Mouse (Mus musculus): ENCODE measurements around the gene Tmcc3.

DNA sequence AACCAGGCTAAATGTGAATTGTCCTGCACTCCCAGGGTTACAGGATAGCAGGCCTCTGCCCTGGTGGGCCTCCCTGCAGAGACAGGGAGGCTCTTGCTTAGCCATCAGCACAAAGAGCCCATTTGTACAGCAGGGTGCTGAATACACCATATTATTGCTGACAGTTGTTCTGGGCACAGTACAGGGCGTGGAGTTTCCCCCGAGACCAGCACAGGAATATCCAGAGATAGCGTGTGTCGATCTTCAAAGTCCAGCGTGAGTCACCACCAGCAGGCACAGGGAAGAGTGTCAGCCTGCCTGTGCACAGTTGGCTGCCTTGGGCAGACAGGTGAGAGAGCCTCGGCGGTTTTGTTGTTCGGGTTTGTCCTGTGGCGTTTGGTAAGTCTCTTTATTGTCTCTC is 238.9 kb downstream of the Tmcc3 start:
- TF ChIP-seq CTCF (IDR thresholded peaks at IDR 0.05; ENCODE audit: low read depth) (no peak), EP300 (IDR thresholded peaks at IDR 0.05; ENCODE audit: low read depth) (no peak)

Measured in heart, postnatal 0 days (tissue).